Mouse (Mus musculus) cerebellum, adult 11-12 months (tissue): ENCODE data around the gene Schip1.

ENCODE experiments used
- DNase-seq: peaks from one replicate; pipeline ENCODE4 v3.0.0; 2022

Gene Schip1

GRCm38 (mm10) chr3:68633577-68633976, 569.0 kb downstream of the Schip1 start:
- DNase-seq, result no peak

- DNase-seq, result no peak
Measured at GRCm38 (mm10) chr3:68637960-68638359, 573.4 kb downstream of the Schip1 start.

- DNase-seq, result no peak
Measured at GRCm38 (mm10) chr3:68638703-68639102, 574.1 kb downstream of the Schip1 start.

- DNase-seq, result no peak
Measured at GRCm38 (mm10) chr3:68642935-68643334, 578.3 kb downstream of the Schip1 start.

- DNase-seq, result no peak
Measured at GRCm38 (mm10) chr3:68646387-68647130, 582.0 kb downstream of the Schip1 start.

- DNase-seq, result no peak
Measured at GRCm38 (mm10) chr3:68647282-68647681, 582.7 kb downstream of the Schip1 start.

GRCm38 (mm10) chr3:68650251-68650650, 585.6 kb downstream of the Schip1 start:
- no peak for DNase-seq

GRCm38 (mm10) chr3:68656607-68657352, 592.2 kb downstream of the Schip1 start:
- no peak for DNase-seq

GRCm38 (mm10) chr3:68657589-68658245, 593.1 kb downstream of the Schip1 start:
- DNase-seq, result no peak

- DNase-seq, result no peak
Measured at GRCm38 (mm10) chr3:68659996-68660395, 595.4 kb downstream of the Schip1 start.

- no peak for DNase-seq
Measured at GRCm38 (mm10) chr3:68660538-68660937, 595.9 kb downstream of the Schip1 start.

- DNase-seq, result no peak
Measured at GRCm38 (mm10) chr3:68662386-68662785, 597.8 kb downstream of the Schip1 start.

GRCm38 (mm10) chr3:68664337-68664736, 599.7 kb downstream of the Schip1 start:
- DNase-seq, result no peak

- no peak for DNase-seq
Measured at GRCm38 (mm10) chr3:68666377-68666776, 601.8 kb downstream of the Schip1 start.

GRCm38 (mm10) chr3:68667852-68668251, 603.2 kb downstream of the Schip1 start:
- DNase-seq, result no peak

GRCm38 (mm10) chr3:68669418-68669974, 604.9 kb downstream of the Schip1 start:
- DNase-seq, result no peak

GRCm38 (mm10) chr3:68674721-68675120, 610.1 kb downstream of the Schip1 start:
- no peak for DNase-seq

GRCm38 (mm10) chr3:68675216-68675835, 610.7 kb downstream of the Schip1 start:
- DNase-seq, result no peak
